Mouse (Mus musculus): ENCODE results near the gene Tnfrsf13c. TPM values are rescaled to one million over a fixed set of nuclear protein-coding genes. Genes with fewer than 3 reads are reported as not detected.
"Not testable (repeated sequence)": the region's sequence is repeated elsewhere in the genome, so short reads cannot be mapped to it uniquely, and the experiment has no call there.

Gene Tnfrsf13c
- total RNA-seq (2022), result under 1 TPM in 2 of 4 experiments, not detected in 2; 0.45 to 0.92 TPM

DNA sequence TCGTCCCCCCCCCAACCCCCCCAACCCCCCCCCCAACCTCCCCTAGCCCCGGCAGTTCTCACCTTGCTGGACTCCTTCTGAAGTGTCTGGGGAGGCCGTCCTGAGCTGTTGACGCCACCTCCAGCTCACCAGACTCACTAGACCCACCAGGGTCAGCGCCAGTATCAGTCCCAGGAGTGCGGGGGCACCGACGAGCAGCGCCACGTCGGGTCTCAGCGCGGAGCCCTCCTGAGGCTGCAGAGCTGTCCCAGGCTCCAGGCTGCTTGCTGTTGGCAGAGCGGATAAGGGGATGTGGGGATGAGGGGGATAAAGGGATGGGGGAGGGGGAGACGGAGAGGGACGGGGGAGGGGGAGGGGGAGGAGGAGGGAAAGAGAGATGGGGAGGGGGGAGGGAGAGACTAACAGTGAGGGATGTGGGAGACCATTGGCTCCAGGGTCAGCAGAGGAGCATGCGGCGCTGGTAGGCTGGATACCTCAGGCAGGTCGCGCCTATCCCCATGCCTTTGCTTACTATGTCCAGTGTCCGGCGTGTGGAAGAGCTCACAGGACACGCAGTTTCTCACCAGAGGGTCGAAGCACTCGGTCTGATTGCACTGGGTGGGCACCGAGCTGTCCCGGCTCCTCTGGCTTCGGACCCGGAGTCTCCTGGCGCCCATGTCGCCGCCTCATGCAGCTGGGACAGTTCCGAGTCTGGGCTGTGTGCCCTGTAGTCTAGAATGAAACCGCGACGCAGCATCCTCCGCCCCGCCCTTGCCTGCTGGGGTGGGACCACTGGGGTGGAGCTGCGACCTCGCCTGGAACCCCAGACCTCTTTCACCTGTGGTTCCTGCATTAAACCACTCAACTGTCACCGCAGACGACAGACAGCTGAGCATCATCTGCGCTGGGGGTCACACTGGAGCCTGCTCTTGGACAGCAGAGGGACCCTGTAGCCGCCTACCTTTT, at the start of gene Tnfrsf13c:
Tnfrsf13c (minus strand) TSS at position 713 of the 945 bp plus-strand sequence.
- no peak for DNase-seq

DNA sequence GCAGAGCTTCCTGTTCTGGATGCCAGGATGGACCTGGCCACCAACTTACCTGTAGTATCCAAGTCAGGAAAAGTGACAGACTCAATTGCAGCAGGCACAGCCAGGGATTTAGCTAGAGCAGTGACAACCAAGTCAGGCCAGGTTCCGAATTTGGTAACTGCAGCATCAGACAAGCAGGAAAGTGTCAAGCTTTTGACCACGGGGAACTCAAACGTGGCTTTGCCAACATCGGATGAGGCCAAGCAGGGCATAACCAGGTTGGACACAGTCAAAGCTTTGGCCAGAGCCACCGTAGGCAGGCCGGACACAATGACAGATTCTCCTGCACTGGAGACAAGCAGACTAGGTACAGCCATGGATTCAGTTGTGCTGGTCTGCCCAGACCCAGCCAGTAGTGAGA, 48.1 kb upstream of the Tnfrsf13c start:
- no peak for DNase-seq

DNA sequence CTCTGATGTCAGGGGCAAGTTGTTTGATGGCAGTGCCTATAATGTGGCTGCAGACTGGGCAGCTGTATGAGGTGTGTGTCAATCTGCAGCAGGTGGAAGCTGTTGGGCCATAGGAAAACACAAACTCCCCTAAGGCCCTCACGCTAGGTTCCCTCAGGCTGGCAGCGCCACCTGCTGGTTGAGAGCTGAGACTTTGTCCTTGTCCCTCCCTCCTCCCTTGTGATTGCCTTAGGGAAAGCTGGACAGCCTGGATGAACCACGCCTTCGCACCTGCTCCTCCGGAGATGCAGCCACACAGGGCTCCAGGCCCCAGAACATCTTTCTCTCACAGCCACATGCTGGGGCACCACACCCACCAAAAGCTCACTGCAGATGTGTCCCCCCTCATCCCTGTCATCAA, 47.0 kb upstream of the Tnfrsf13c start:
- peak; percentile 36 for DNase-seq

DNA sequence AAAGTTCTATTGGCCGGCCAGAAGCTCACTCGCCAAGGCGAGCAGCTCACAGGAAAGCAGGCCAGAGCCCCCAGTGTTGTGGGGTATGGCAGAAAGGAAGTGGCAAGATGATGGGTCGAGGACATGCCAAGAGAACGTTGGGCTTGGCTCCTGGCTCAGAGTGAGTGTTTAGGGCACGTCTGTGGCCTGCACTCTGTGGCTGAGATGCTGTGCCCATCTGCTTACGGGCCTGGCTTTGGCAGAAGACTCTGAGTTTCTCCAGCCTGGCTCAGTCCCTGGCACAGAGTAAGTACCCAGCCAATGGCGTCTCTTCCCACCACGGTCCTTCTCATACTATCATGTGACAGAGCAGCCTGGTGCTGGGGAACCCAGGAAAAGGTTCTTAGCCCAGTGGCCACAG, 44.6 kb upstream of the Tnfrsf13c start:
- no peak for DNase-seq

DNA sequence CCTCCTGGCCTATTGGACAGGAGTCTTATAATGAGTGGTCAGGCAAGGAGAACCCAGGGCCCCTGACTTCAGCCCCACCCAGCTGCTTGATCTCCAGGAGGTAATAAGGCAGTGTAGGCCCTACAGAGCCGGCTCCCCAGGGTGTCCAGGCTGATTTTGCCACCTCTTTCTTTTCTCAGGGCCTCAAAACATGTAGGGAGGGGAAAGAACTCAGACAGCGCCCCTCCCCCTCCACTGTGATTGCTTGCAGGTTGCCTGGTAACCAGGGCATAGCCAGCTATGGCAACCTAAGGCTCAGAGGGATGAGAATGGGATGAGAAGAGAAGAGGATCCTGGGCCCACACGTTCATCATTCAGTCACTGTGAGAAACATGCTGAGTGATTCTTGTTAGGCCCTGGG, 44.0 kb upstream of the Tnfrsf13c start:
- no peak for DNase-seq

DNA sequence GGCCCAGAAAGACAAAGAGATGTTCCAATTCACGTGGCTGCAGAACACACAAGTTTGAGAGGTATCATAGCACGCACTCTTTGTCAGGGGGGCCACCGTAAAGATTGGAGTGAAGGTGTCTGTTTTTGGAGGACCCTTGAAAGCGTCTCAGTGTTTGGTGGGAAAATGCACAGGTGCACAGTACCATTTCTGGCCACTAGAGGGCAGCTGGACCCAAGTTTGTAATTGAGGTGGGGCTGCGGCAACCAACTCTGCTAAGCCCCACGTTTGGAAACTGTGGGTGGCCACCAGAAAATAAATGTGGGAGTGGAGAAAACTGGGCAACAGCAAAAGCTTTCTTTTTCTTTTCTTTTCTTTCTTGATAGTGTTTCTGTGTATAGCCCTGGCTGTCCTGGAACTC, 42.2 kb upstream of the Tnfrsf13c start:
- DNase-seq, result no peak

DNA sequence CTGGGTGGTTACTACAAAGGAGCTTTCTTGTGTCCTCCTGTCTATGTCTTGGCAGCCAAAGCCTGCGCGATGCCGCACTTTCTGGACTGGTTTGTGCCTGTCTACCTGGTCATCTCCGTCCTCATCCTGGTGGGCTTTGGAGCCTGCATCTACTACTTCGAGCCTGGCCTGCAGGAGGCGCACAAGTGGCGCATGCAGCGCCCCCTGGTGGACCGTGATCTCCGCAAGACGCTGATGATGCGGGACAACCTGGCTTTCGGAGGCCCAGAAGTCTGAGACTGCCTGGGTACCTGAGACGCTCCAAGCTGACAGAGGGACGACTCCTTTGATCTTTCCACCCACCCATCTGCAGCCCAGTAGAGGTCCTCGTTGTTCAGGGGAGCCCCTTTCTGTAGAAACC, 35.3 kb upstream of the Tnfrsf13c start:
- DNase-seq, result peak; percentile 29

DNA sequence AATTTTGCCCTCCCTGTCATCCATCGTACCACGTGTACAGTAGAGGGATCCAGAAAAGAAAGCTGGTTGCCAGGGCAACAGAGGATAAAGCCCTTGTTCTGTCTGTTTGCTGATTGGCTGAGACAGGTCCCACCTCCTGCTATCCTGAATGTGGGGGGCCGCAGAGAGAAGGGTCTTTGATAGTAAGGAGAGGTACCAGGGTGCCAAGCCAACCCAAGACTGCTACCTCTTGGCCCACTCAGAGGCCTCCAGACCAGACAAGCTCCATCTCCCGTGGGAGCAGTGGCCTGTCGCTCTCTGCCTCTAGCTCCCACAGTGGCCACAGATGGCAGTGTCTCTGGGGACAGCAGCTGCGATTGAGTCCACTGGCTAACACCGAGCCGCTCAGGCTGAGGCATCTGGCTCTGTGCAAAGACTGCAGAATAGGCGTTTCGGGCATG, 31.8 kb upstream of the Tnfrsf13c start:
- DNase-seq, result no peak

DNA sequence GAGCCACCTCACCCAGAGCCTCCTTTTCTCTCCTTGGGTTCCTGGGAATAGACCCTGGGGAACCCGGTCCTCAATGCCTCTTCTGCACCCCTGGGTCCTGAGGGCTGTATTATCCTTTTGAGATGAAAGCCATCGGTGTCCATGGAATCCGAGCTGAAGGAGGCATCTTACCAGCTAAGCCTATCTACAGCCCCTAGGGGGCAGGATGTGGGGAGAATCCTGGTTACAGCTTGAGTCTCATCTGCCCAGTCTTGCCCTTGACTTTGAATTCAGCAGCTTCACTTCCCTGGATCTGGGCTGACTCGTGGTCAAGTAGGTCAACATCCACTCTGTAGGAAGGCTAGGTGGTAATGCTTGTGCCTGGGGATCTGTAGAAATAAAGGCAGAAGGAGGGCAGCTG, 31.1 kb upstream of the Tnfrsf13c start:
- no peak for DNase-seq

DNA sequence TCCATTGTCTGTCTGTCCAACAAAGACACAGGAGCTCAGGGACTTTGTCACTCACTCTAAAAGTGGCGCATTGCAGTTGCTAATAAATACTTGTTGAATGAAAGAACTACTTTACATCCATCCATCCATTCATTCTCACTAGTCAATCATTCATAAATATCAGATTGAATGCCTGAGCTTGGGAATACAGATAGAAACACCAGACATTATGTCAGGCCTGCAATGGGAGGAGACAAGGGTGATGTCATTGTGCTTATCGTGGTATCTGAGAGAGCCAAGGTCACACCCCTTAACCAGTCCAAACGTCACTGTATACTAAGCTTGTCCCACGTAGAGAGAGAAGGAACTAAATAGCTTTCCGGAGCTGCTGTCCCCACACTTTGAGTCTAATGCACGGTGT, 27.9 kb upstream of the Tnfrsf13c start, which contains the start of gene 1500009C09Rik:
1500009C09Rik (plus strand) TSS at position 301 of the 400 bp plus-strand sequence.
- no peak for DNase-seq

DNA sequence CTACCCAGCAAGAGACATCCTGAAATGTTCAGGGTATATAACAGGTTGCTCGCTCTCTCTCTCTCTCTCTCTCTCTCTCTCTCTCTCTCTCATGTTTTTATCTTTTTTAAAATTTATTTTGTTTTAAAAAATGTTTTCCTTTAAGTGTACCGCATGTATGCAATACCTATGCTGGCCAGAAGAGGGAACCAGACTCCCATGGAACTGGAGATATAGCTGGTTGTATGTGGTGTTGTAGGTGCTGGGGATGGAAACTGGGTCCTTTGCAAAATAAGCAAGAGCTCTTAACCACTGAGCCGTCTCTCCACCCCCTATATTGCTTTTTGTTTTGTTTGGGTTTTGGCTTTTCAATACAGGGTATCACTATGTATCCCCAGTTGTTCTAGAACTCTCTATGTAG, 27.4 kb upstream of the Tnfrsf13c start:
- DNase-seq, result no peak

DNA sequence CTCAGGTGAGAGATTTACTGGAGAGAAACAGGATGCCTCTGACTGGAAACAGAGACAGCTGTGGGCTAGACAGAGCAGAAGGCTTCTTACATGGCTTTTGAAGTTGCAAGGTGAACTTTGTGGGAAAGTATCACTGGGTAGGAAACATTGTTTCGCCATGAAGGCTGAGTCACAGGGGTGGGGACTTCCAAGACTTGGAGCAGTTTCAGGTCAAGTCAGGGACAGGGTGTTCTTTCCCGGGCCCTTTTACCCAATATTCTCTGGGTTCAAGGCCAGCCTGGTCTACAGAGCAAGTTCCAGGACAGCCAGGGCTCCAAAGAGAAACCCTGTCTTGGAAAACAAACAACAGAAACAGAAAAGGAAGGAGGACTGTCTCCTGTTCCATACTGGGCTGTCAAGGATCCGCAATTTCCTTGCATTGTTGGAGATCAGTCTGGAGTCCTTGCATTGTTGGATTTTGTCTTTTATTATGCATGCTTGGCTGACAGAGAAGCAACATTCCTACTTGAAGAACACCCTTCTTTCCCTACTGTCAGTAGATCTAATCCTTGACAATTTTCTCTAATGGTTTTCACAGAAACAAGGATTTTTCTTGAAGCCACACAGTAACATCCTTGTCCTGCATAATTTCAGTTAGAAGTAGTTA, 23.1 kb upstream of the Tnfrsf13c start:
- DNase-seq, result peak; percentile 81

DNA sequence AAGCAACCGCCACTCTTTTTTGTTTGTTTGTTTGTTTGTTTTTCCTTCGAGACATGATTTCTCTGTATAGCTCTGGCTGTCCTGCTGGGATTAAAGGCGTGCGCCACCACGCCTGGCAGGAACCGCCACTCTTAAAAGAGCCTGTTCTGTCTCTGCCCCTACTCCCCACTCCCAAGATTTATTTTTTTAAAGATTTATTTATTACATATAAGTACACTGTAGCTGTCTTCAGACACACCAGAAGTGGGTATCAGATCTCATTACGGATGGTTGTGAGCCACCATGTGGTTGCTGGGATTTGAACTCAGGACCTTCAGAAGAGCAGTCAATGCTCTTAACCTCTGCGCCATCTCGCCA, 20.6 kb upstream of the Tnfrsf13c start:
- not testable (repeated sequence) for DNase-seq

DNA sequence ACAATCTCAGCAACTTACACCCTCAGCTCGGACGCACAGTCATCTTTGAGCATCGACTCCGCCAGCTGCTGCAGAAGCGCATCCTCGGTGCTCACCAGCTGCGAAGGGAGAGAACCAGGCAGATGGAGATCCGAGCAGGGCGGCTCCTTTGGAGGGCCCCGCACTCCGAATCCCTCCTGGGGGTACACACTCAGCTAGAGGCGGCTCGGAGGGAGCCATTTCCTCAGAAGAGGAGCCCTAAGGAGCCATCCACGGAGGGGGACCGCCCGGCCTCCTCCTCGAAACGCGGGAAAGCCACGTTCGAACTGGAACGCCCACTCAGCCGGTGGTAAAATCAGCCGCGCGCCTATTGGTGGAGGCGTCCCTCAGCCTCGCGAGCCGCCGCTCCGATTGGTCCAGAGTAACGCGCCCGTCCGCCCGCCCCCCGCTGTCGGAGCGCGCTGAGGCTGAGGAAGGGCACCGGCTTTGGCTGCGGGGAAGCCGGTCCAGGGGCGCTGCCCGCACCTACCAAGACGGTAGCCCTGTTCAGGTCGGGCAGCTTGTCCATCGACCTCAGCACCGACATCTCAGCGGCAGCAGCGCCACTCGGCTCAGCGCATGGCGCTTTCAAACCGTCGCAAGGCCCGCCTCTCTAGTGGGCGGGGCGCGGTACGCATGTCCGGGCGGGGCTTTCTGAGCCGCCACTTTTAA, 20.1 kb upstream of the Tnfrsf13c start, which contains the start of gene Cenpm:
Cenpm (minus strand) TSS at position 634 of the 690 bp plus-strand sequence.
- DNase-seq, result peak; percentile 82

DNA sequence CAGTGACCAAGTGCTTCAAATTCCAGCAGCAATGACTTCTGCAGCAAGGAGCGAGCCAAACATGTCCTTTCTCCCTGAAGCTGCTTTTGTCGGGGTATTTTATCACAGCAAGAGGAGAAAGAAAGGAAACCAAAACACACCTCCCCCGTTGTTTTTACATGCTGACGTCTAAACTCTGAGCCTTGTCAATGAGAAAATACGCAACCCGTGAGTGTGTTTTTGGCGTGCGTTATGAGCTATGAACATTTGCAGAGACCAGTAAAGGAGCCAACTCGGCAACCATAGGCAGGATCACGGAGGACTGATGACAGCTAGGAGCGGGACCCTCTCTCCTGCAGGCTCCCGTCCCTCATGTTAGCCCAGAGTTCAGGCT, 19.6 kb upstream of the Tnfrsf13c start:
- DNase-seq, result no peak

DNA sequence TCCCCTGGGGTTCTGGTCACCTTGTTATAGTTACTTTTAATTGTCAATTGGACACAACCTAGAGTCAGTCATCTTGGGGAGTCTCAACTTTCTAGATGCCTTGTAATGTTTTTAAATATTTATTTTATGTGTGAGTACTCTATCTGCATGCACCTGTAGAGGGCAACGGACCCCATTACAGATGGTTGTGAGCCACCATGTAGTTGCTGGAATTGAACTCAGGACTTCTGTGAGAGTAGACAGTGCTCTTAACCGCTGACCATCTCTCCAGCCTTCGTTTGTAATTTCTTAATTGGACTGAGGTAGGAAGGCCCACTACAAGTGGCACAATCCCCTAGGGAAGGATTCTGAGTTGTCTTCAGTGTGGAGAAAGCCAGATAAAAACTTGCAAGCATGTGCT, 19.1 kb upstream of the Tnfrsf13c start:
- no peak for DNase-seq

DNA sequence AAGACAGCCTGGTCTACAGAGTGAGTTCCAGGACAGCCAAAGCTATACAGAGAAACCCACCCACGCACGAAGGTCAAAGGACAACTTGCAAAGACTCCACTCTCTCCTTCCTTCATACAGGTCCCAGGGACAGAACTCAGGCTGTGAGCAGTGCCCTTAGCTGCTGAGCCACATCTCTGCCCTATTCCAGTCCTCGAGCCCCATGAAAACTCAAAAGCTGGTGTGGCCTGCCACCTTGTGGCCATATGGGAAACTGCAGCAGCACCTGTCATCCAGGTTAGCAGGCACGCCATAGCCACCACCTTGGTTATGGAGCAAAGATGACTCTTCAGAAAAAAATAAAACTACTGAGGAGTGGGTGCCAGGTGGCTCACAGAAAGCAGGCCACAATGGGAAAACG, 12.4 kb upstream of the Tnfrsf13c start:
- DNase-seq, result peak; percentile 66

DNA sequence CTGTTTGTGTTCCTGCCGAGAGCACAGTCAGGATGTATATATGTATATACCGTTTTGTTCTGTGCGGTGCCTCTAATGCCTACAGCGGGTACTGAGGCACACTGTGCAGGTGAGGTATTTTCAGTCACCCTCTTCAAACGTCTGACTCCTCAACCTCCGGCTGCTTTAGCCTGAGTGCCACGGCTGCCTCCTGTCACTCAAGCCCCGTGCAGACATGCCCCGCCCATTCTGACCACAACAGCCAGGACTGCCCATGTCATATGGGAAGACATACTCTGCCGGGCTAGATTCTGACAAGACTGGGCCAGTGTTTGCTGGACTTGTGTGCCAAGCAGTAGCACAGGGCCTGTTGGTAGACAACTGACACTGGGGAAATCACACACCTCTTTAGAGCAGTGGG, 11.5 kb upstream of the Tnfrsf13c start:
- no peak for DNase-seq

DNA sequence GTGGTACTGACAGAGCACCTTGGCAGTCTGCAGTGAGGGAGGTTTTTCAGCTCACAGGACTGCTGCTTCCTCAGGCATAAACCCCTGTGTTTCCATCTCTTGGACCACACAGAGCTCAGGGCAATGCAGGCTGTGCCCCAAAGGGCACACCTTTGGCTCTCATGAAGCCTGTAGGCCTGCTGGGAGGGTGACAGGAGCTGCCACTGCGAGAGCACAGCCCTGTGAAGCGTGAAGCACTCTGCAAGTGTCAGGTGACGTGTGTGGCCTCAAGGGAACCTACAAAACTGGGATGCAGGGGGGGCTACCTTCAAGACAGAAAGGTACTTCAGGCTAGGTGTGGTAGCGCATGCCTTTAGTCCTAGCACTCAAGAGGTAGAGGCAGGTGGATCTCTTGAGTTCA, 8.5 kb upstream of the Tnfrsf13c start:
- DNase-seq, result no peak

DNA sequence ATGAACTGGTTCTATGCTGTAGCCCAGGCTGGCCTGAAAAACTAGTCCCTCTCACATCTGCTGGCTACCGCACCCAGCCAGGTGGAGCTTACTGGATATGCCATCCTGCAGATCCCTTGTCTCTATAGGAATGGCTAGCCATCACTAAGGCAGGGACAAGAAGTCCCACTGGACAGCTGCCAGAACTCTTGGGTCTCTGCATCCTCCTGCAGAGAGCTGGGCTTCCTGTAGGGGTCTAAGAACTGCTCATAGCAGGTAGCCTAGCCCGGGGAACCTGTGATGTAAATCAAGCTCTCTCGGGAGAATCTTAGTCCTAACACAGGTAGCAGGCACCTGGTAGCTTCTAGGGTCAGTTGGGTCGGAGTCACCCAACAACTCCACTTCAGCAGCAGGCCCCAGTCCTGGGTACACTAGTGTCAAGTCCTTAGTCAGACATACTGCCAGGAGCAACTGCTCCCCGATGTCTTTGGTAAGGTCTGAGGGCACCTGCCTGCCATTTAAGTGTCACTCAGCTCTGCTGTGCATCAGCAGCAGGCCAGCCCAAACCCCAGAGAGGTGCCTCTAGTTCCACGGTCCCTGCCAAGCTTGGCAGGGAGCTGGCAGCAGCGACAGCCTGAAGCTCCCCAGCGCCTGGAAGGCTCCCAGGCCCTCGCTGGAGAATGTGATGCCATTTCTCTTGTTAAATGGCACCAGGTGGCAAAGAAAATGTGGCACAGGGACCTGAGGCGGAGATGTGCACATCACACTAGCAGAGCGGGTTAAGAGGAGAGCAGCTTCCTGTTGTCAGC, 7.6 kb upstream of the Tnfrsf13c start:
- DNase-seq, result no peak

DNA sequence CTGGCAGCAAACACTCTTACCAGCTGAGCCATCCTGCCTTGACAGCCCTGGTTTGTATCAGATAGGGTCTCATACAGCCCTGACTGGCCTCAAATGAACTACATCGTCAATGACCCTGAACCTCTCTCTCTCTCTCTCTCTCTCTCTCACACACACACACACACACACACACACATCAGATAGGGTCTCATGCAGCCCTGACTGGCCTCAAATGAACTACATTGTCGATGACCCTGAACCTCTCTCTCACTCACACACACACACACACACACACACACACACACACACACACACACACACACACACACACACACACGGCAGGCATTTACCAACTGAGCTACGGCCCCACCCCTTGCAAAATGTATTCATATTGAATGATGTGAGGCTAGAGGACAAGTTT, 6.9 kb upstream of the Tnfrsf13c start:
- no peak for DNase-seq

DNA sequence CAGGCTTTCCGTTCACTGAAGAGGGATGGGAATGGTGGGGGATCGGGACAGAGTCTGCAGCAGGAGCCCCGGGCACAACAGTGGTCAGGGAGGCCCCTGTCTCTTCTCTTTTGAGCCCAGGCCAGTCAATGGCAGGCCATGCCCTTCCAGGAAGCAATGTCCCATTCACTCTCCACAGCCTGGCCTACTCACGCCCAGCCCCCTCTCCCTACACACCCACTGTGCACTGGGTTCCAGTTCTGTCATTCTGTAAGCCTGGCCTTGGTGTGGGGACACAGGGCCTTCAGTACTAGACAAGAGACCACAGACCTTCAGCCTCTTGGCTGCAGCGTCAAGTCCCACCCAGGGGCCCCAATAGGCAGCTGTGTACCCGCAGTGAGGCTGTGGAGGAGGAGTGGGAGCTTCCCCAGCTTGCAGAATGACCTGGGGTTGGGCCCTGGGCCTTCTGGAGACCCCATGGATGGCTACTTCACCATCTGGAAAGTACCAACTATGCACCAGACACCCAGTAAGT, 6.0 kb upstream of the Tnfrsf13c start:
- no peak for DNase-seq
